Mouse (Mus musculus) thymus, postnatal 14 days (tissue): ENCODE data around the gene Ccdc190.
A peak's percentile ranks its signal among the peaks of the same experiment; 100 is the strongest.

Experiments
- DNase-seq: peaks from one replicate; pipeline ENCODE4 v3.0.0; 2021

The Ccdc190 gene

GRCm38 (mm10) chr1:169928454-169928971 is at the start of gene Ccdc190:
Gene Ccdc190, plus strand, starts transcription at chr1:169928648.
- no peak for DNase-seq

GRCm38 (mm10) chr1:169879060-169879459 is 49.4 kb upstream of the Ccdc190 start:
- no peak for DNase-seq

- DNase-seq = no peak
Observed at GRCm38 (mm10) chr1:169880181-169880580, 48.3 kb upstream of the Ccdc190 start.

GRCm38 (mm10) chr1:169883081-169883565 is 45.3 kb upstream of the Ccdc190 start:
- no peak for DNase-seq

GRCm38 (mm10) chr1:169889250-169889649 is 39.2 kb upstream of the Ccdc190 start:
- DNase-seq = no peak

- DNase-seq = no peak
Observed at GRCm38 (mm10) chr1:169893976-169894375, 34.5 kb upstream of the Ccdc190 start.

- no peak for DNase-seq
Observed at GRCm38 (mm10) chr1:169895686-169896085, 32.8 kb upstream of the Ccdc190 start.

GRCm38 (mm10) chr1:169897916-169898315 is 30.5 kb upstream of the Ccdc190 start:
- no peak for DNase-seq

- DNase-seq = no peak
Observed at GRCm38 (mm10) chr1:169898607-169899006, 29.8 kb upstream of the Ccdc190 start.

GRCm38 (mm10) chr1:169900771-169901336 is 27.6 kb upstream of the Ccdc190 start:
- DNase-seq = no peak

- DNase-seq = no peak
Observed at GRCm38 (mm10) chr1:169909163-169909562, 19.3 kb upstream of the Ccdc190 start.

- DNase-seq = no peak
Observed at GRCm38 (mm10) chr1:169909659-169910058, 18.8 kb upstream of the Ccdc190 start.

GRCm38 (mm10) chr1:169910751-169911150 is 17.7 kb upstream of the Ccdc190 start:
- DNase-seq = no peak

GRCm38 (mm10) chr1:169911526-169911925 is 16.9 kb upstream of the Ccdc190 start:
- no peak for DNase-seq

GRCm38 (mm10) chr1:169916659-169917058 is 11.8 kb upstream of the Ccdc190 start:
- no peak for DNase-seq

- no peak for DNase-seq
Observed at GRCm38 (mm10) chr1:169917115-169917796, 11.2 kb upstream of the Ccdc190 start.

- DNase-seq = no peak
Observed at GRCm38 (mm10) chr1:169917998-169918397, 10.4 kb upstream of the Ccdc190 start.

GRCm38 (mm10) chr1:169919211-169919610 is 9.2 kb upstream of the Ccdc190 start:
- peak; percentile 31 for DNase-seq

GRCm38 (mm10) chr1:169921710-169922211 is 6.7 kb upstream of the Ccdc190 start:
- DNase-seq = peak; percentile 13

GRCm38 (mm10) chr1:169924567-169924966 is 3.9 kb upstream of the Ccdc190 start:
- DNase-seq = no peak

- DNase-seq = no peak
Observed at GRCm38 (mm10) chr1:169927753-169928369, 587 bp upstream of the Ccdc190 start.

- no peak for DNase-seq
Observed at GRCm38 (mm10) chr1:169931698-169932097, 3.2 kb downstream of the Ccdc190 start.

GRCm38 (mm10) chr1:169932122-169932746 is 3.8 kb downstream of the Ccdc190 start:
- no peak for DNase-seq
